Mouse (Mus musculus) limb, embryonic 14.5 days (tissue): ENCODE results near the gene Cradd. TPM values are rescaled to one million over a fixed set of nuclear protein-coding genes. Genes with fewer than 3 reads are reported as not detected.

ENCODE experiments used
- ATAC-seq: fragments of 200-750 bp; cut with Nextera tagmentation; 2 replicates; pipeline ENCODE4 v1.8.0; 2017; ENCODE audit warnings: low read depth, moderate number of reproducible peaks, moderate TSS enrichment; ENCODE audit not compliant: low FRiP score
- DNase-seq: peaks from one replicate; pipeline ENCODE4 v3.0.0-alpha.2; 2015; ENCODE audit warnings: low spot score
- H3K27ac ChIP-seq: fragments of 300-500 bp; sonication (generic); replicated peaks from 2 replicates; pipeline ENCODE4 v1.5.1; 2014; ENCODE audit warnings: low read depth, mild to moderate bottlenecking, low read length, moderate library complexity, mixed read lengths
- H3K27me3 ChIP-seq: fragments of 300-500 bp; sonication (generic); 2 replicates; pipeline ENCODE4 v1.6.1; 2014; ENCODE audit warnings: low read length, mixed read lengths; ENCODE audit not compliant: control insufficient read depth, insufficient read depth
- H3K36me3 ChIP-seq: fragments of 300-500 bp; sonication (generic); 2 replicates; pipeline ENCODE4 v1.6.1; 2014; ENCODE audit warnings: mild to moderate bottlenecking, low read length, moderate library complexity, mixed read lengths; ENCODE audit not compliant: control insufficient read depth, insufficient read depth
- H3K4me1 ChIP-seq: fragments of 300-500 bp; sonication (generic); 2 replicates; pipeline ENCODE4 v1.6.1; 2014; ENCODE audit warnings: antibody characterized with exemption, low read length, mixed read lengths; ENCODE audit not compliant: control insufficient read depth, insufficient read depth
- H3K4me2 ChIP-seq: fragments of 300-500 bp; sonication (generic); replicated peaks from 2 replicates; pipeline ENCODE4 v1.6.1; 2014; ENCODE audit warnings: low read depth, mild to moderate bottlenecking, low read length, moderate library complexity; ENCODE audit not compliant: severe bottlenecking
- H3K4me3 ChIP-seq: fragments of 300-500 bp; sonication (generic); replicated peaks from 2 replicates; pipeline ENCODE4 v1.5.1; 2014; ENCODE audit warnings: low read length
- H3K9ac ChIP-seq: fragments of 300-500 bp; sonication (generic); 2 replicates; pipeline ENCODE4 v1.6.1; 2014; ENCODE audit warnings: mild to moderate bottlenecking, low read depth, low read length, moderate library complexity; ENCODE audit not compliant: severe bottlenecking
- H3K9me3 ChIP-seq: fragments of 300-500 bp; sonication (generic); 2 replicates; pipeline ENCODE4 v1.6.1; 2016; ENCODE audit warnings: low read length; ENCODE audit not compliant: control insufficient read depth
- POLR2A ChIP-seq: fragments of 200-500 bp; IDR thresholded peaks from 2 replicates; pipeline ENCODE4 v1.8.0; 2012; ENCODE audit warnings: inconsistent platforms, mild to moderate bottlenecking, moderate library complexity, borderline replicate concordance; ENCODE audit not compliant: insufficient read depth, insufficient read length; ENCODE audit errors: extremely low read depth
- WGBS: fragments of 180-500 bp; shearing (Covaris S2); extraction: QIAGEN DNeasy Blood & Tissue Kit; methylation state at CpG from one replicate; pipeline ENCODE4 v1.1.7; 2014; 5-methylcytosine and 5-hydroxymethylcytosine counted together
- polyA plus RNA-seq, 2 experiments: library from polyadenylated mRNA; depleted of rRNA in 1 of 2; stranded (reverse) in 1 of 2; unstranded in 1 of 2; fragments of >200 nt; fragmentation: Nextera tagmentation in 1 of 2; extraction: Ambion mirVana in 1 of 2; gene quantifications; 2 replicates each; pipeline versions ENCODE4 v1.2.1 to v1.2.3; 2012 to 2014

Cradd gene
- polyA plus RNA-seq, 2 experiments: 8.1 to 10.4 TPM

DNA sequence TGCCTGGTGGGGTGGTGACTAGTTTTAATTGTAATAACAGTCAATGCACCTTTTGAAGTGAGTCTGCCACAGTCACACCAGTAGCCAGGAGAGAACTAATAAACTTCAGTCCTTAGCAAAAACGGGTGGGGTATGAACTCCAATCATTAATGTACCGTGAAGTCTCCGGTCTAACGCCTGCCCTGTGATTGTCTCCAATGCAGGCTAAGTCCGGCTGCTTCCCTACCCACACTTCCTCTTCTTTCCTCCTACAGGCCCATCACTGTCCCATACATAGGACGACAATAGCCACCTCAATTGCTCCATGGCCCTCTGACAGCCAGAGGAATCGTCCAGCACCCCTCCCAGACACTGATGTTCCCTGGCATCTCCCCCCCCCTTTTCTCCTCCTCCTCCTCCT lies 67.8 kb downstream of the Cradd start:
- Histone ChIP-seq H3K9me3 (no peaks in the 10 kb centered on the region), H3K4me2 (no peak overlapping the region), H3K4me3 (no peak overlapping the region), H3K9ac (no peak overlapping the region), H3K27ac (no peak overlapping the region), H3K4me1 (peaks cover 23% of the 10 kb centered on the region), H3K27me3 (no peaks in the 10 kb centered on the region), H3K36me3 (no peaks in the 10 kb centered on the region)
- no peak for TF ChIP-seq POLR2A
- ATAC-seq (no peak), DNase-seq (no peak)
- 26% methylated on average over 7 of the region's 7 CpGs for WGBS

DNA sequence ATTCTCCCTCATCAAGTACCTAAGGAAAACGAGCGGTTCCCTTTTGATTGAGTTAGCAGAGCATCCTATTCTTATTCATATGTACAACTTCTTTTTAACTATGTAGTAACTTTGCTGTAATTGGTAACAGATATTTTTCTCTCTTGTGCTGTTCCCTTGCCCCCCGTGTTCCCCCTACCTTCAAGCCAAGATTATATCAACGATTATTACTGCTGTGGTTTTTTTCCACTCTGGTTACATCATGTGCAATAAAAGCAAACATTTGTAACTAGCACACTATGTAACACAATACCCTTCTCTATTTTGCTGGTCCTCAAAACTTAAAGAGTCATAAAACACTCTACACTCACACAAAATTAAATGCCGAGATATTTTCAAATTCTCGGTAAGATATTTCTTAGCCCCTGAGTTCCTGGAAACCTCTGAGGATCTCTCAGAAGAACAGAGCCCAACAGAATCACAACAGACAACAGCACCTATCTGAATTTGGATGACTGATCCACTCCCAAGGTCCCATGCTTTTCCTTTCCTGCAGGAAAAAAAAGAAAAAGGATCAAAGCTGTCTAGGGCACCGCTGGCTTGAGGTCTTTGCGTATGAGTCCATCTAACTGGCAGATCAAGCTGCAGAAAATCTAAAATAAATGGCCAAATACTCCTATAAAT lies 68.8 kb downstream of the Cradd start:
- no peaks in the 10 kb centered on the region for H3K9me3 ChIP-seq
- DNase-seq: peak; percentile 69
- no peaks in the 10 kb centered on the region for H3K27me3 ChIP-seq
- H3K27ac ChIP-seq: peak overlapping the region; percentile 56
- no peaks in the 10 kb centered on the region for H3K36me3 ChIP-seq
- no peak for TF ChIP-seq POLR2A
- H3K4me1 ChIP-seq: peaks cover 23% of the 10 kb centered on the region
- H3K4me3 ChIP-seq: no peak overlapping the region
- peak; percentile 83 for ATAC-seq
- peak overlapping the region; percentile 36; the same call in 1 of the 2 replicates for H3K9ac ChIP-seq
- H3K4me2 ChIP-seq: peak overlapping the region; percentile 30; the same call in 1 of the 2 replicates
- WGBS: 21% methylated on average over 8 of the region's 8 CpGs

DNA sequence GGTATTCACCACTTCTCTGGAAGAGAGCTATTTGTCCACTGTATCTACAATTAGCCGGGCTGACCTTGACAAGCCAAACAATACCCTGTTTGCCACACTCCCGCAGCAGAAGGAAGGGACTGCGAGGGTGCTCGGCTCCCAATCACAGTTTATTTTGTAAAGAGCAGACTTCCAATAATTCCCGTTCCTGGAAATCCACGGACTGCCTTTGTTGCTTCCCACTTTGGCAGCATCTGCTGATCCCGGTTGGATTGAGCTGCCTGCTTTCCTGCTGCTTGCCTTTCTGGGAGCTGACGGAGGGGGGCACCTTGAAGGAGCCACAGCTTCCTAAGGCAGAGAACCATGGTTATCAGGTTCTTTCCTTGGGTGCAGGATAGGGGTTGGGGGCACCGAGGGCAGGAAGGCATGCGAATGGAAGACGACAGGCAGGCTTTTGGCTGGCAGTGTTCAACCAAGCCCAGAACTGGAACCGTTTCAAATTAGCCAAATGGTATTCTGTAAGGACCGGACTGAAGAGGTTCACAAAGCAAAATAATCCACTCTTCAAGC lies 69.4 kb downstream of the Cradd start:
- no peak for ATAC-seq
- Histone ChIP-seq H3K4me1 (peaks cover 23% of the 10 kb centered on the region), H3K4me3 (no peak overlapping the region), H3K9ac (peak overlapping the region; percentile 36), H3K9me3 (no peaks in the 10 kb centered on the region), H3K36me3 (no peaks in the 10 kb centered on the region), H3K27me3 (no peaks in the 10 kb centered on the region), H3K27ac (peak overlapping the region; percentile 56), H3K4me2 (peak overlapping the region; percentile 30)
- no peak for TF ChIP-seq POLR2A
- 23% methylated on average over 13 of the region's 13 CpGs for WGBS
- no peak for DNase-seq

DNA sequence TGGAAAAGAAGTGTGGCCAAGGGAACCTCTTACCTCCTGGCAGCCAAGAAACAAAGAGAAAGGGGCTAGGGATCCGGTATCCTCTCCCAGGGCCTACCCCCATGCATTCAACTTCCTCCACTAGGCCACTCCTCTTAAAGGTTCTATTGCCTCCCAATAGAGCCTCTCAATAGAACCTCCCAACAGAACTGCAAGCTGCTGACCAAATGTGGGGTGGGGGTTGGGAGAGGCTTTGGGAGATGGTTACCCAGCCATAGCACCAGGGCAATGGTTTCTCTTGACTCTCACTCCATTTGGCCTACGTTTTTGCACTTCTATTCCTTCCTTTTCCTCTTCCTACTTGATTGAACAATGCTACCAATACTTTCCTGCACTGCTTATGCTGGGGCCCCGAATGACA lies 69.9 kb downstream of the Cradd start:
- H3K27ac ChIP-seq: no peak overlapping the region
- H3K36me3 ChIP-seq: no peaks in the 10 kb centered on the region
- H3K9ac ChIP-seq: no peak overlapping the region
- H3K9me3 ChIP-seq: no peaks in the 10 kb centered on the region
- H3K4me3 ChIP-seq: no peak overlapping the region
- H3K27me3 ChIP-seq: no peaks in the 10 kb centered on the region
- peak overlapping the region; percentile 30; the same call in 1 of the 2 replicates for H3K4me2 ChIP-seq
- no peak for TF ChIP-seq POLR2A
- 70% methylated on average over 3 of the region's 3 CpGs for WGBS
- DNase-seq (no peak), ATAC-seq (no peak)
- H3K4me1 ChIP-seq: peaks cover 23% of the 10 kb centered on the region

DNA sequence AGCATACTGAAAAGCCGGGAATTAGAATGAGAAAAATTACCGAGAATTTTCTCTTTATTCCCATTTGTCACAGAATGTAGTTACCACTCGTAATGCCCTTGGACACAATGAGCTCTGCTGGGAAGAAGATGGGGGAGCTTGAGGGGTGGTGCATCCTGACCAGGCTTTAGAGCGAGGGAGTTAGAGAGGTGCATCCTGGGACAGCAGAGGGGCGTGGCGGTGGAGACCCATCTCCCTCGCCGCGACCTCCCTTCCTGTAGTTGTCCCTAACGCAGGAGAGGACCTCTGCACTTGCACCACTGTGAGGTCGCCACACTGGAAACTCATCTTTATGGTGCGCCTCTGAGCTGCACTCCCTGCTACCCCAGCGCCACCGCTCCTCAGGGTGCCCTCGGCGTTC lies 72.3 kb downstream of the Cradd start:
- Histone ChIP-seq H3K36me3 (no peaks in the 10 kb centered on the region), H3K27me3 (no peaks in the 10 kb centered on the region), H3K9me3 (no peaks in the 10 kb centered on the region), H3K4me2 (no peak overlapping the region), H3K27ac (no peak overlapping the region), H3K9ac (no peak overlapping the region), H3K4me1 (peaks cover 23% of the 10 kb centered on the region), H3K4me3 (no peak overlapping the region)
- no peak for DNase-seq
- ATAC-seq: no peak
- 74% methylated on average over 16 of the region's 16 CpGs for WGBS
- no peak for TF ChIP-seq POLR2A
